Mouse (Mus musculus) ES-Bruce4 (cell line): ENCODE data around the gene Inka2. TPM values are rescaled to one million over a fixed set of nuclear protein-coding genes. Genes with fewer than 3 reads are reported as not detected.

Experiments
- H3K27ac ChIP-seq: 2 replicates; pipeline ENCODE4 v1.5.1; 2012; ENCODE audit warnings: low read length, inconsistent platforms; ENCODE audit not compliant: insufficient read depth
- H3K27me3 ChIP-seq: 2 replicates; pipeline ENCODE4 v1.6.1; 2012; ENCODE audit warnings: mild to moderate bottlenecking, low read length, inconsistent platforms; ENCODE audit not compliant: control insufficient read depth, poor library complexity, insufficient read depth, severe bottlenecking
- H3K36me3 ChIP-seq: 2 replicates; pipeline ENCODE4 v1.6.1; 2012; ENCODE audit warnings: inconsistent platforms, mild to moderate bottlenecking, low read length, moderate library complexity; ENCODE audit not compliant: control insufficient read depth, poor library complexity, insufficient read depth, severe bottlenecking
- H3K4me1 ChIP-seq: one replicate; pipeline ENCODE4 v1.8.1; 2011; ENCODE audit warnings: low read length; ENCODE audit not compliant: control insufficient read depth, insufficient read depth
- H3K4me3 ChIP-seq: 2 replicates; pipeline ENCODE4 v1.5.1; 2011; ENCODE audit warnings: low read depth, mild to moderate bottlenecking, low read length
- H3K9ac ChIP-seq: 2 replicates; pipeline ENCODE4 v1.6.1; 2012; ENCODE audit warnings: low read depth, mild to moderate bottlenecking, inconsistent platforms; ENCODE audit not compliant: poor library complexity, severe bottlenecking
- H3K9me3 ChIP-seq: replicated peaks from 2 replicates; pipeline ENCODE4 v1.6.1; 2012; ENCODE audit warnings: mild to moderate bottlenecking, low read length, inconsistent platforms; ENCODE audit not compliant: control insufficient read depth, poor library complexity, insufficient read depth, severe bottlenecking
- CTCF ChIP-seq: IDR thresholded peaks from one replicate; pipeline ENCODE4 v1.8.1; 2011; ENCODE audit warnings: low read depth, low read length
- EP300 ChIP-seq: IDR thresholded peaks from 2 replicates; pipeline ENCODE4 v1.6.1; 2011; ENCODE audit warnings: low read depth, low read length; ENCODE audit not compliant: insufficient read depth
- POLR2A ChIP-seq: IDR thresholded peaks from one replicate; pipeline ENCODE4 v1.8.1; 2011; ENCODE audit warnings: low read length; ENCODE audit not compliant: insufficient read depth
- polyA plus RNA-seq: library from polyadenylated mRNA; stranded (reverse); fragments of >200 nt; gene quantifications from 2 replicates; pipeline ENCODE4 v1.2.4, GENCODE M21; 2011; ENCODE audit warnings: low read depth; ENCODE audit not compliant: missing spikeins, insufficient read depth, insufficient read length

Inka2 gene
- polyA plus RNA-seq, 1 experiment, result 4.3 TPM

GRCm38 (mm10) chr3:105757323-105758083 is 53.1 kb downstream of the Inka2 start:
- no peak overlapping the region for H3K27ac ChIP-seq
- H3K4me3 ChIP-seq, result no peak overlapping the region
- no peak for TF ChIP-seq POLR2A
- no peak for TF ChIP-seq CTCF
- no peak for TF ChIP-seq EP300
- H3K9me3 ChIP-seq, result no peaks in the 10 kb centered on the region
- H3K4me1 ChIP-seq, result peaks cover 2% of the 10 kb centered on the region
- H3K9ac ChIP-seq, result no peak overlapping the region
- H3K27me3 ChIP-seq, result no peaks in the 10 kb centered on the region
- H3K36me3 ChIP-seq, result no peaks in the 10 kb centered on the region

DNA sequence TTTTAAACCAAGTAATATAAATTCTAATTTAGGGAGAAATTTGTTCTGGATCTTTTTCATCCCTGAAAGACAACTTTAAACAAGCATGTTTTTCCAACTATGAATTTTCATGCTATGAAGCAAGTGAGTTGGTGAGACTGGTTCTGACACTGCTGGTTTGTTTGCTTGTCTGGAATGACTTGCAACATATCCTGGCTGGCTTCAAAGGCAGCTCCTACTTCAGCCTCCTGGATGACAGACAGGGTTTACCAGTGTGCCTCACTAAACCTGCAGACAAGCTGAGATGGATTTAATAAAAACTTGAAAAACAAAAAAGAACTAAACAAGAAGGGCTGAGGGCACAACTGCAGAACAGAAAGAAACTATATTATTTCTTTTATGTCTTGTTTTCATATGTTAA is 53.7 kb downstream of the Inka2 start:
- no peak overlapping the region for H3K27ac ChIP-seq
- H3K9me3 ChIP-seq, result no peaks in the 10 kb centered on the region
- no peak overlapping the region for H3K4me3 ChIP-seq
- no peaks in the 10 kb centered on the region for H3K27me3 ChIP-seq
- H3K36me3 ChIP-seq, result no peaks in the 10 kb centered on the region
- peaks cover 2% of the 10 kb centered on the region for H3K4me1 ChIP-seq
- H3K9ac ChIP-seq, result no peak overlapping the region
- no peak for TF ChIP-seq EP300

GRCm38 (mm10) chr3:105758658-105759057 is 54.3 kb downstream of the Inka2 start:
- H3K27ac ChIP-seq, result no peak overlapping the region
- H3K4me1 ChIP-seq, result peaks cover 2% of the 10 kb centered on the region
- no peak for TF ChIP-seq POLR2A
- no peak for TF ChIP-seq CTCF
- TF ChIP-seq EP300, result no peak
- no peak overlapping the region for H3K4me3 ChIP-seq
- no peaks in the 10 kb centered on the region for H3K9me3 ChIP-seq
- H3K27me3 ChIP-seq, result no peaks in the 10 kb centered on the region
- H3K9ac ChIP-seq, result no peak overlapping the region
- H3K36me3 ChIP-seq, result no peaks in the 10 kb centered on the region

DNA sequence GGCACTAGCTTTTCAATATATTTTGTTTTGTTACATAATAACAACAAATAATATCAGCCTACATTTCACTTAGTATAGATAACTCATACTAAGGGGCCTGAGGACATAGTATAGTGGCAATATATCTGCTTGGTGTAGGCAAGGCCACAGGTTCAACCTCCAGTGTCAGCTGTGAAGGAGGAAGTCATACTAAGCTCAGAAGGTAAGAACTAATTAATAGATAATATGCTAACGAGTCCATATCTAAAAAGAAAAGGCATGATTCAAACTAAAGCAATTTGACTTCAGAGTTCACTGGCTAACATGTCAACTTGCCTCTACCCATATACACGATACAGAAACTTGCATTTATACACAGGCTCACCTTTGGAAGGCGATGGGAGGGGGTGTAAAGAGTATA is 55.7 kb downstream of the Inka2 start:
- Histone ChIP-seq H3K36me3 (no peaks in the 10 kb centered on the region), H3K9ac (no peak overlapping the region)
- TF ChIP-seq CTCF (no peak), POLR2A (no peak)

DNA sequence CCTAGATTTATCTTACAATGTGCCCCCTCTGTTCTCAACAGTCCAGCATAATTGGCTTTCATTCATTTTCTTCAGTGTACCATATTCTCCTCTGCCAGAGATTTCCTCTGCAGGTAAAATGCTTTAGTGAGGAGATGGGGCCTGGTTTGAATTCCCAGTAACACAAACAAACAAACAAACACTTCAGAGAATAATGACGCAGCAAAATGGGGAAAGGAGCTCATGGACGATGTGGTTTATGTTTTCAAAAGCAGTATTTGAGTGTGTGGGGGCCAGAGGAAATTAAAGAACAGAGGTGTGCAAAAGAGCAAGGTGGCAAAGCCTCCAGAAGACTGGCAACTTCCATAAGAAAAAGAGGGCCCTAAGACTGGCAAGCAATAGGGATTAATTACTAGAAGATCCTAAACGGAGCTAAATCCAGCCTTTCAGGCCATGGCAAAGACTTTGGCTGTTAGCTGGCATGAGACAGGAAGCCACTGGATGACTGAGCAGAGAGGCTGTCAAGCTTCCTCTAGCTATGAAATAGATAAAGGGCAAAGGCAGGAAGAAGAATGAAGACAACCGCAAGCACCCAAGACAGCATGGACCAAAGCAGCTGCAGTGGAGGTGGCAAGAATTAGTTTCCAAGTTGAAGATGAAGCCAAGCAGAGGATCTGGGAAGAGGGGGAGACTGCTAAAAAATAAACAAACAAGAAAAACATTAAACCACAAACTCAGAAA is 58.9 kb downstream of the Inka2 start:
- TF ChIP-seq POLR2A, result no peak
- TF ChIP-seq EP300, result no peak
- TF ChIP-seq CTCF, result no peak
- H3K9me3 ChIP-seq, result no peaks in the 10 kb centered on the region
- no peaks in the 10 kb centered on the region for H3K27me3 ChIP-seq
- H3K4me3 ChIP-seq, result no peak overlapping the region
- no peak overlapping the region for H3K27ac ChIP-seq
- H3K4me1 ChIP-seq, result peaks cover 2% of the 10 kb centered on the region
- H3K9ac ChIP-seq, result no peak overlapping the region
- no peaks in the 10 kb centered on the region for H3K36me3 ChIP-seq

More for the DNA sequence above, 55.7 kb downstream of the Inka2 start:
- Histone ChIP-seq H3K27me3 (no peaks in the 10 kb centered on the region), H3K9me3 (no peaks in the 10 kb centered on the region), H3K4me1 (peaks cover 2% of the 10 kb centered on the region), H3K27ac (no peak overlapping the region), H3K4me3 (no peak overlapping the region)

DNA sequence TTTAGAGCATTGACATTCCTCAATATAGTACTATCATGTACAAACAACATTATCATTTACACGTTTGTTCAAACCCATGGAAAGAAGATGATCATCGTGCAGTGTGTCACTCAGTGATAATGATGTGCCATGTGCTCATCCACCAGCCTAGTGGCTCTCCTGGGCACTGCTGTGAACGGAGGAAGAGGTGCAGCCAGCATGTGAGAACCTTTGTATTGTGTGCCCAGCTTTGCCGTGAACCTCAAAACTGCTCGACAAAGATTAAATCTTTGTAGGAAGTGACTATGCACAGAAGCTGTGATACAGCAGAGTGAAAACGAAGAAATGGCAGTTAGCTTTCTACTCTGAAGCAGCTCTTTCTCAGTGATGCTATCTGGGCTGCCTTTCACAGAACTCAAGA is 64.1 kb downstream of the Inka2 start:
- Histone ChIP-seq H3K9ac (no peak overlapping the region), H3K27ac (no peak overlapping the region), H3K4me1 (no peaks in the 10 kb centered on the region), H3K9me3 (no peaks in the 10 kb centered on the region), H3K36me3 (no peaks in the 10 kb centered on the region), H3K4me3 (no peak overlapping the region), H3K27me3 (no peaks in the 10 kb centered on the region)
- TF ChIP-seq EP300 (no peak), POLR2A (no peak), CTCF (no peak)
